Mouse (Mus musculus) layer of hippocampus, adult 6 months (tissue): ENCODE data around the gene Olfr355. TPM values are rescaled to one million over a fixed set of nuclear protein-coding genes. Genes with fewer than 3 reads are reported as not detected.

ENCODE experiments used
- long read RNA-seq, 2 experiments: library from polyadenylated mRNA; unstranded; transcript quantifications; one replicate each; pipeline ENCODE4 v2.0.0; 2019 to 2020
- polyA plus RNA-seq: library from polyadenylated mRNA; unstranded; fragments of <200 nt; fragmentation: Nextera tagmentation; gene quantifications from 2 replicates; pipeline ENCODE4 v1.2.3, GENCODE M21; 2021

Gene Olfr355
- not detected in 2 replicates for polyA plus RNA-seq
- long read RNA-seq, experiment 1, result 0 reads
- long read RNA-seq, experiment 2, result 0 reads

GRCm38 (mm10) chr2:36928797-36929196 lies at the start of gene Olfr355:
Gene Olfr355 (minus strand): TSS chr2:36928897.

GRCm38 (mm10) chr2:36936821-36937220 lies 8.1 kb upstream of the Olfr355 start, which contains the start of gene Olfr356:
Gene Olfr356 (plus strand): TSS chr2:36937121.

GRCm38 (mm10) chr2:36905380-36905779 lies 23.3 kb downstream of the Olfr355 start, which contains the start of gene Olfr354:
Gene Olfr354 (plus strand): TSS chr2:36905680.

GRCm38 (mm10) chr2:36892836-36893235 lies 35.9 kb downstream of the Olfr355 start, which contains the start of gene Olfr353:
Gene Olfr353 (minus strand): TSS chr2:36892936.

Other genes with a start within 250 kb of the Olfr355 start
- gene Olfr346, start 243.1 kb downstream of the Olfr355 start, polyA plus RNA-seq, result not detected in 2 replicates
- gene Olfr347, start 197.0 kb downstream of the Olfr355 start, polyA plus RNA-seq, result not detected in 2 replicates
- gene Olfr348, start 144.6 kb downstream of the Olfr355 start, polyA plus RNA-seq, result not detected in 2 replicates
- not detected in 2 replicates for gene Olfr50, start 138.4 kb downstream of the Olfr355 start, polyA plus RNA-seq
- gene Olfr3, start 111.9 kb downstream of the Olfr355 start, polyA plus RNA-seq, result not detected in 2 replicates
- not detected in 2 replicates for gene Olfr350, start 82.6 kb downstream of the Olfr355 start, polyA plus RNA-seq
- not detected in 2 replicates for gene Olfr351, start 66.2 kb downstream of the Olfr355 start, polyA plus RNA-seq
- not detected in 2 replicates for gene Olfr352, start 60.4 kb downstream of the Olfr355 start, polyA plus RNA-seq
- not detected in 2 replicates for gene Olfr353, start 36.0 kb downstream of the Olfr355 start, polyA plus RNA-seq
- gene Olfr354, start 23.2 kb downstream of the Olfr355 start, polyA plus RNA-seq, result not detected in 2 replicates
- gene Olfr356, start 8.2 kb upstream of the Olfr355 start, polyA plus RNA-seq, result not detected in 2 replicates
- gene Olfr357, start 64.9 kb upstream of the Olfr355 start, polyA plus RNA-seq, result not detected in 2 replicates
- gene Olfr358, start 80.4 kb upstream of the Olfr355 start, polyA plus RNA-seq, result not detected in 2 replicates
- not detected in 2 replicates for gene Olfr360, start 136.8 kb upstream of the Olfr355 start, polyA plus RNA-seq
- gene Olfr361, start 160.4 kb upstream of the Olfr355 start, polyA plus RNA-seq, result not detected in 2 replicates
- gene Olfr362, start 189.0 kb upstream of the Olfr355 start, polyA plus RNA-seq, result not detected in 2 replicates
- gene Olfr364-ps1, start 210.4 kb upstream of the Olfr355 start, polyA plus RNA-seq, result not detected in 2 replicates